Mouse (Mus musculus) lung, adult 2 months (tissue): Measurements from ENCODE around the gene Astn2. TPM values are rescaled to one million over a fixed set of nuclear protein-coding genes. Genes with fewer than 3 reads are reported as not detected.

Experiments used
- DNase-seq: peaks from one replicate; pipeline ENCODE4 v3.0.0; 2022
- H3K4me1 ChIP-seq: fragments of 200-500 bp; 2 replicates; pipeline ENCODE4 v1.6.1; 2011; ENCODE audit warnings: low read length; ENCODE audit not compliant: control insufficient read depth, insufficient read depth
- H3K4me3 ChIP-seq: fragments of 200-500 bp; replicated peaks from 2 replicates; pipeline ENCODE3; 2011; ENCODE audit warnings: low read depth, mild to moderate bottlenecking, control low read depth, low read length; ENCODE audit errors: extremely low read depth
- CTCF ChIP-seq: fragments of 200-500 bp; IDR thresholded peaks from 2 replicates; pipeline ENCODE4 v1.5.1; 2011; ENCODE audit warnings: mild to moderate bottlenecking, low read length, control low read depth; ENCODE audit not compliant: insufficient read depth
- POLR2A ChIP-seq: fragments of 200-500 bp; IDR thresholded peaks from 2 replicates; pipeline ENCODE4 v1.6.1; 2011; ENCODE audit warnings: low read depth, mild to moderate bottlenecking, control low read depth, low read length, borderline replicate concordance; ENCODE audit errors: extremely low read depth
- WGBS: fragments of 180-500 bp; shearing (Covaris S2); methylation state at CpG from one replicate; pipeline ENCODE4 v1.1.7; 2018; 5-methylcytosine and 5-hydroxymethylcytosine counted together
- polyA plus RNA-seq: library from polyadenylated mRNA; depleted of rRNA; stranded (reverse); fragments of >200 nt; gene quantifications from 2 replicates; pipeline ENCODE4 v1.2.3, GENCODE M21; 2012

Astn2 gene
- polyA plus RNA-seq, 1 experiment, result 10.7 TPM

DNA sequence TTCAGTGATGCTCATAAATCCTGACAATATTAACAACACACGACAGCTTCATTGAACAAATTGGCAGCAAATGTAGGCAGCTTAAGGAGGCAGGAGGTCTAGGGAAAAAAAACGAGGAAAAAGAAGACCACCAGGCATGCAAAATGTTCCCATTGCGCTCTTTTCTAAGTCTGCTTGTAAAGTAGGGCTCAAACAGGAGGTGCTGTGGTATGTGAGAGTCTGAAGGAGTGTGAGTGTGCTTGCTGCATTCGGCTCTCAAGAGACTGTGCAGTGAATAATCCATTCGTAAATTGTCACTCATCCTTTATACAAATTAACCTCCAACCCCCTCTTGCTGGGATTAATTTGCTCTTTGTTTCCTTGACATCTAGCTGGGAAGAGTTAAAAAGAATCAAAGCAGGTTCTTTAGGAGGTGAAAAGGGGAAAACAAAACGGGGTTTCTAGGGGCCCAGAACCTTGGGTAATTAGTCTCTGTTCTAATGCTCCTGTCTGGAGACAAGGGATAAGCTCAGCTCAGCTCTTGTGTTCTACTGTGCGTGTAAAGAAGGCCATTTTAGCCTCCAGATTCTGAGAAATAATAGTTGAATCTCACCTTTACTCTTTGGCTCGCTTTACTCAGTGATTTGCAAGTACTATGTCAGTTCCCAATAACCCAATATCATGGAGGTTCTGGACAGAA, 89.5 kb downstream of the Astn2 start:
- no peak for TF ChIP-seq CTCF
- no peak for TF ChIP-seq POLR2A
- 35% methylated on average over 8 of the region's 8 CpGs for WGBS
- Histone ChIP-seq H3K4me1 (no peaks in the 10 kb centered on the region), H3K4me3 (no peak overlapping the region)
- no peak for DNase-seq

DNA sequence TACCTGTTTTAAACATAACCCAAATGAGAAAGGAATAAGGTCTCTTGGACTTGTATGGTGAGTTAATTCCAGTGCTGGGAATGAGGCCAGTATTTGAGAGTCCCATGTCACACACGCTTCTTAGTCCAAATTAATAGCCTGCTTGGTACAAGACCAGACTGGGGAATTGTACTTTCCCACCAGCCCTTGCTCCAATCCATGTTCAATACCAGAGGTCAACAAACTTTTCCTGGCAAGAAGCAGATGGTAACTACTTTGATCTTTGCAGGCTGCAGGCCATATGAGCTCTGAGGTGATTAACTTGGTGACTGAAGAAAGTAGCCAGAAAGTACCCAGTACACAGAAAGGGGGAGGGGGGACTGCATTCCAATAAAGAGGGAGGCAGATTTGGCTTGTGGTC, 91.7 kb downstream of the Astn2 start:
- DNase-seq, result no peak
- no peak for TF ChIP-seq POLR2A
- no peak for TF ChIP-seq CTCF
- no peaks in the 10 kb centered on the region for H3K4me1 ChIP-seq
- 60% methylated on average over 1 of the region's 1 CpGs for WGBS
- H3K4me3 ChIP-seq, result no peak overlapping the region

DNA sequence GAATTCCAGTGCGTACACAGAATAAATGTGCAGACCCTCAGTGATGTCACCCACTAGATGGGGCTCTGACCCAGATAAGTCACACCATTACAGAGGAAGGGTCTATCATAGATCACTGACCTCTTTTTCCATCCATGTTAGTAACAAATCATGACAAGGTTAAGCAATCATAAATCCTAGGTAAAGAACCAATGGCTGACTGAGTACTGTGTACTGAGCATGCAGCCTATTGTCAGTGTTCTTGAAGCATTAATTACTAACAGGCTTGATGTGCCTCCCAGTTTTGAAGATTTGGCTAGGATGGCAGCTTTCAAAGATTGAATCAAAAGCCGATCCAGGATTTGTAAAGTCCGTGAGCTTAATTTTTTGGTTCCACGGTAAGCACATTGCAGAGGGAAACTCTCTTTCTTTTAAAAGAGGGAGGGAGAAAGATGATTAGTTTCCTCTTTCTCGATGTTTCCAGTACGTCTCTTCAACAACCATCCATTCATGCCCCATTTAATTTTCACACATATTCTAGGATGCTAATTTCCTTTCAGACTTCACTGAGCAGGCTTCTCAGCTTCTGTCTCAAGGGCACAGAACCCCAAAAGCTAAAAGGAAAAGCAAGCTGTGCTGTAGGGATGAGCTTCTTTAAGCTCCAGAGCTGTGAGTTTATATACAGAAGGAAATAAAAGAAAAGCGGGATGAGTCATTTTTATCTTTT, 93.9 kb downstream of the Astn2 start:
- no peak for DNase-seq
- TF ChIP-seq POLR2A (no peak), CTCF (no peak)
- Histone ChIP-seq H3K4me1 (no peaks in the 10 kb centered on the region), H3K4me3 (no peak overlapping the region)
- WGBS, result 88% methylated on average over 7 of the region's 7 CpGs

DNA sequence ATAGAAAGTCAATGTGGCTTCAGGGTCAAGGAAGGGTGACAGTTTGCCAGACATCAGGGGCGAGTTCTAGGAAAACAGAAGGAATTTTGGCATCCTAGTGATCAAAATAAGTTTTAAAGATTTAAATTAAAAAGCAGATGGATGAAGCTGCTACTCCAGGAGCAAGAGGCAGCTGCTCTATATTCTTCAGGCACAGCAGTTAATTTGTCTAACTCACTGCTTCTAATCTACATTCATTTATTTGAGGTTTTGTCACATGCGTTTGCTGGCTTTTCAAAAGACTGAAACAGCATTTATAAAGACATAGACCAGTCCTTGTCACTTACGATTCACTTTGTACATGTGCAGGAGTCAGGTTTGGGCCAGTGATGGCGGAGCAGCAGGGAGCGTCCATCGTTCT, 98.0 kb downstream of the Astn2 start:
- DNase-seq, result no peak
- 74% methylated on average over 6 of the region's 6 CpGs for WGBS
- TF ChIP-seq POLR2A (no peak), CTCF (no peak)
- Histone ChIP-seq H3K4me1 (no peaks in the 10 kb centered on the region), H3K4me3 (no peak overlapping the region)

DNA sequence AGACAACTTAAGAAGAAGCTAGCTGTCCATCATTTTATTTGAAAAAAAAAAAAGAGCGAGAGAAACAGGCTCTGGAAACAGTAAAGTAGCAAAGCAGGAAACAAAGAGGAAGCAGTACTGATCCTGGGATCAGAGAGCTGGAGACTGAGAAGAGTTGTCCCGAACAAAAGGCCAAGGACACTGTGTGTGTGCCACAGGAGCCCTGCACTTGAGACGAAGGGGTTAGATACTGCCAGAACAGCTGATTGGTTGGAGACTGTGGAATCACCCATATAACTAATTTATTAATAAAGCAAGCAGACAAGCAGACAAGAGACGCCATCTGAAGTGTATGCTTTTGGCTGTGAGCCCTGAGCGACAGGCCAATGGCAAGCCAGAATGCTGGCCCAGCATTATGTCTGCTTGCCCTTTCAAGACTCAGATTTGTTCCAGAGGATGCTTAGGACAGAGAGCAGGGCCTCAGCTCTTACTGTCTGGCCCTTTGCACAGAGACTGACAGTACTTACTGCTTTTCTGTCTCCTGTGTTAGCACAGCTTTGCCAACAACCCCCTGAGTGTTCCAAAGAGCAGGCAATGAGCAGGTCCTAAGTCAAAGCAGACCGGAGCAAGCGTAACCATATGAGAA, 101.6 kb downstream of the Astn2 start:
- TF ChIP-seq POLR2A, result no peak
- TF ChIP-seq CTCF, result no peak
- 64% methylated on average over 7 of the region's 7 CpGs for WGBS
- DNase-seq, result no peak
- Histone ChIP-seq H3K4me1 (no peaks in the 10 kb centered on the region), H3K4me3 (no peak overlapping the region)

DNA sequence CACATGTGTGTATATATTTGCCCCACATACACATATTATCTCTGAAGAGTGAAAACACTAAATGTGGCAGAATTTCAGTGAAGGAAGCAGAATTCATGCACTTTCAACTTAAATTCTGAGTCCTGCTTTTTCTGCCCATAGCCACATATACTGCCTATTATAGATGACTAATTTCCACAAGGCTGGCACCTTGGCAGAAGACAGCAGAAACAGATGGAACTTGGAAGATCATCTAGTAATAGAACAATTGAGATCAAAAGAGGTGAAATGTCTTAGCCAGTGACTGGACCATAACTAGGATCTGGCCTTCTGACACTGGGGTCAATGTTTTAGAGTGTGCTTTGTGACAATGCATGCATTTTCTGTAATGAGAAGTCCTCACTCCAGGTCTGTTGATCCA, 119.4 kb downstream of the Astn2 start:
- no peak overlapping the region for H3K4me3 ChIP-seq
- no peak for TF ChIP-seq POLR2A
- no peak for TF ChIP-seq CTCF
- no peaks in the 10 kb centered on the region for H3K4me1 ChIP-seq
- DNase-seq, result no peak

DNA sequence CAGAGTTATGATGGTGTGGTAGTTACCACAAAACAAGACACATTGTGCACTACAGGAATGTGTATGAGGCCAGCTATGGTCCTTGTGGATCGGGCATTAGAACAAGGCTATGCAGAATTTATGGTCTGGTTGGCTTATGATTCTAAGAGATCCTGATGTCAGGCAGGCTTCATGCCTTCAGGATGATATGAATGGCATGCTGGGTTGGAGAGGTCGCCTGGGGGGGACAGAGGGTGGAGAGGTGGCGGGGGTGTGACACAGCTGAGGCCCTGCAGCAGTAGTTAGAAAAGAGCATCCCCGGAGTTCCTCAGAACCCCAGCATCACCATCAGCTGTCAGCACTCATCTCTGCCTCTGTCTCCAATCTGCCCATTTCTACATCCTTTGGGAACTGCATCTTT, 128.3 kb downstream of the Astn2 start:
- WGBS, result 64% methylated on average over 4 of the region's 4 CpGs
- TF ChIP-seq POLR2A, result no peak
- no peak for TF ChIP-seq CTCF
- no peak overlapping the region for H3K4me3 ChIP-seq
- no peaks in the 10 kb centered on the region for H3K4me1 ChIP-seq
- no peak for DNase-seq

DNA sequence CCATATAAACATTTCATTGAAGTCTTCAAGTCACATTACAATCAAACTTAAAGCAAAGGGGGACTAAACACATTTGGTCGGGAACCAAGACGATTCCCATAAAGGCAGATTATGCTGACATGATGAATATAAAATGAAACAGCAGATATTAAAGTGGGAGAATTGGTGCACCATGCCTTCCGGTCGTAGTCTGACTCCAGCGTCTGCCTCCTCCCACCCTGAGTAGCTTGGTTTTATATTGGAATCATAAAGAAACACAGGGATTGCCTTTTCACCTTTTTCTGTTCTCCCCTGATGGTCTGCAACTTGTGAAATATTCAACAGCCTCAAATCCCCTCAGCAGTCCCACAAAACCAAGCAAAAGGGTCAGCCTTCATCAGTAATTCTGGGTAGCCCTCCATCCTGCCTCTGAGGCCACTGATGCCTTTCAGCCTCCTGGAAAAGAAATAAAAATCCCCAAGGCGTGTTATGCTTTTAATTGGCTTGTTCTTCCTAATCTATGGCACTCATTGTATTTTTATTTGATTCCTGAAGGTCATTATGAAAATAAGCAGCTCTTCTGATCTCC, 132.8 kb downstream of the Astn2 start:
- no peak for TF ChIP-seq CTCF
- TF ChIP-seq POLR2A, result no peak
- Histone ChIP-seq H3K4me3 (no peak overlapping the region), H3K4me1 (no peaks in the 10 kb centered on the region)
- 81% methylated on average over 6 of the region's 6 CpGs for WGBS
- DNase-seq, result no peak

DNA sequence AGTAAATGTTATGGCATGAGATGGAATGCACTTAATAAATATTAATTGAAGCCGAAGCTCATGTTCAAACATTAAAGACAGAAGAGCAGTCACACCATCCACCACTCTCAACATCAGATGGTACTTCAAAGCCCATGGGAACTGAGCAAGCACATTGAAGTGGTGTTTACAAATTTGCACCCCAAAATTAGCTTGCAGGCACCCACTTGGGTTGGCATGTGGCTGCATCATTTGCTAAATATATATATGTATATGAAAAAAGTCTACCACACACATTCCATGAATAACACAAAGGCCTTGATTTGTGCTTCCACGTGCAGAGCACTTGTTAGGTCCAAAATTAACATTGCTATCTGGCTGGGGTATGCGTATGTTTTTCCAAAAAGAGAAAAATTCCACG, 140.4 kb downstream of the Astn2 start:
- no peak for DNase-seq
- TF ChIP-seq POLR2A (no peak), CTCF (no peak)
- 58% methylated on average over 4 of the region's 4 CpGs for WGBS
- no peaks in the 10 kb centered on the region for H3K4me1 ChIP-seq
- no peak overlapping the region for H3K4me3 ChIP-seq

DNA sequence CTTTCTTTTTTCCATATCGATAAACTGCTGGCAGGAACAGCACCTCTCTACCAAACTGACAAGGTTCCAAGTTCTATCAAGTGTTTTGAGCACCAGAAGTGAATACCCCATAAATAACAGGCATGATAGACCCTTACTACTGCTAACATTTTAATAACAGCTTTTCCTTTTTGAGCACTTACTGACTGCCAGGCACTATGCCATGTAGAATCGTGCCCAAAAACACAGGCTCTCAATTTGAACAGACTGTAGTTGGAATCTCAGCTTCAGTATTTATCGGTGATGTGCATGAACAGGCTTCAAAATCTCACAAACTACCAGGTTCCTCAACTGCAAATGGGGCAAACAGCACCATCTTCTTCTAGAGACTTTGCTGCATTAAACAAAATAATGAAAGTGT, 143.1 kb downstream of the Astn2 start:
- DNase-seq, result no peak
- TF ChIP-seq POLR2A (no peak), CTCF (no peak)
- H3K4me1 ChIP-seq, result no peaks in the 10 kb centered on the region
- no peak overlapping the region for H3K4me3 ChIP-seq
- WGBS, result 79% methylated on average over 3 of the region's 3 CpGs

DNA sequence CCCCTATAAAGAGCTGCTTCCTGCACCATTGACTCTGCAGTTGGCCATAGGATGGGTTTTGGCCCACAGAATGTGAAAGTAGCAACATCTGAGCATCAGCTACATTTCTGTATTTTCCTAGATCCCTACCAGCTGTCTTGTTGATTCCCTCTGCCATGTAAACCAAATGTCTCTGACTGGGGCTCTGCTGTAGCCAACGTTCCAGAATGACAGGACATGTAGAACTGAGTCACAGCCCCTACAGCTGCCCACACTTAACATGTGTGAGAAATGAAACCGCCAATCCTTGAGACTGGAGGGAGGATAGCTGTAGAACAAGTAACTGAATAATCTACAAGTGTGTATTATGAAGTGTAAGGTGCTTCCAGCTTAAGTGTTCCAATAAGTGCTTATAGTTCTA, 145.5 kb downstream of the Astn2 start:
- no peak for DNase-seq
- TF ChIP-seq CTCF (no peak), POLR2A (no peak)
- WGBS, result 59% methylated on average over 2 of the region's 2 CpGs
- H3K4me3 ChIP-seq, result no peak overlapping the region
- H3K4me1 ChIP-seq, result no peaks in the 10 kb centered on the region
